Mouse (Mus musculus) ovary, postnatal 10 days (tissue): ENCODE measurements around the gene Nodal.

Experiments used
- DNase-seq: peaks from one replicate; pipeline ENCODE4 v3.0.0; 2022; ENCODE audit warnings: low spot score

Nodal gene

GRCm38 (mm10) chr10:61417672-61418071 is at the start of gene Nodal:
Nodal (plus strand) TSS chr10:61417972.
- no peak for DNase-seq

GRCm38 (mm10) chr10:61369755-61370154 is 48.0 kb upstream of the Nodal start:
- DNase-seq, result no peak

GRCm38 (mm10) chr10:61370273-61370979 is 47.3 kb upstream of the Nodal start:
- no peak for DNase-seq

- no peak for DNase-seq
Measured at GRCm38 (mm10) chr10:61371884-61372584, 45.7 kb upstream of the Nodal start.

GRCm38 (mm10) chr10:61372585-61372923 is 45.2 kb upstream of the Nodal start:
- no peak for DNase-seq

- DNase-seq, result no peak
Measured at GRCm38 (mm10) chr10:61374076-61374475, 43.7 kb upstream of the Nodal start.

GRCm38 (mm10) chr10:61374771-61375481 is 42.8 kb upstream of the Nodal start:
- no peak for DNase-seq

- DNase-seq, result no peak
Measured at GRCm38 (mm10) chr10:61378050-61378449, 39.7 kb upstream of the Nodal start.

- DNase-seq, result no peak
Measured at GRCm38 (mm10) chr10:61378698-61379097, 39.1 kb upstream of the Nodal start.

- DNase-seq, result no peak
Measured at GRCm38 (mm10) chr10:61379340-61380040, 38.3 kb upstream of the Nodal start.

GRCm38 (mm10) chr10:61380186-61380585 is 37.6 kb upstream of the Nodal start:
- DNase-seq, result no peak

- DNase-seq, result no peak
Measured at GRCm38 (mm10) chr10:61381823-61382222, 35.9 kb upstream of the Nodal start.

- DNase-seq, result no peak
Measured at GRCm38 (mm10) chr10:61382281-61382731, 35.5 kb upstream of the Nodal start.

- DNase-seq, result no peak
Measured at GRCm38 (mm10) chr10:61383021-61383714, 34.6 kb upstream of the Nodal start, which contains the start of gene Pald1. Pald1 (minus strand) TSS chr10:61383530.

- no peak for DNase-seq
Measured at GRCm38 (mm10) chr10:61383715-61384047, 34.1 kb upstream of the Nodal start.

GRCm38 (mm10) chr10:61385174-61385573 is 32.6 kb upstream of the Nodal start:
- no peak for DNase-seq

- no peak for DNase-seq
Measured at GRCm38 (mm10) chr10:61386284-61386683, 31.5 kb upstream of the Nodal start.

GRCm38 (mm10) chr10:61389020-61389419 is 28.8 kb upstream of the Nodal start:
- no peak for DNase-seq

- DNase-seq, result no peak
Measured at GRCm38 (mm10) chr10:61390148-61390547, 27.6 kb upstream of the Nodal start.

GRCm38 (mm10) chr10:61392584-61392983 is 25.2 kb upstream of the Nodal start:
- DNase-seq, result no peak

- no peak for DNase-seq
Measured at GRCm38 (mm10) chr10:61394476-61395136, 23.2 kb upstream of the Nodal start.
